Mouse (Mus musculus): ENCODE results near the gene Oscp1. TPM values are rescaled to one million over a fixed set of nuclear protein-coding genes. Genes with fewer than 3 reads are reported as not detected.
"Not testable (repeated sequence)": the region's sequence is repeated elsewhere in the genome, so short reads cannot be mapped to it uniquely, and the experiment has no call there.

Oscp1 gene
- total RNA-seq, 2 experiments from 2014 or later, result 42.1 to 48.0 TPM

DNA sequence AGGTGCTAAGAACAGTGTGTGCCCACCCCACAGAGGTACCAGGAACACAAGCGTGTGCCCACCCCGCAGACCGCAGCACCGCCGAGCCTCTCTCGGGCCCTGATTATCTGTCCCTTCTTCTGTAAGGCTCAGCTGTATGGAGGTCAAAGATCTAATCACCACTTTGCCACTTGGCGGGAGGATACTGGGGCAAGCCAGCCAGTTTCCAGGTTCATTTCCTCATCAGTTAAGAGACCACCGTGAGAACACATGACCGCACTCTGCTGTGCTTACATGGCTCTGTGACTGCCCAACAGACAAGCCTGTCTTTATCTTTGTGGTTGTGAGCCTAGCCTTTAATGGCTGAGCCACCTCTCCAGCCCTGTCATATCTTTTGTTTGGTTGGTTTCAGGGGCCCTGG lies 24.7 kb downstream of the Oscp1 start:
- DNase-seq, result no peak

DNA sequence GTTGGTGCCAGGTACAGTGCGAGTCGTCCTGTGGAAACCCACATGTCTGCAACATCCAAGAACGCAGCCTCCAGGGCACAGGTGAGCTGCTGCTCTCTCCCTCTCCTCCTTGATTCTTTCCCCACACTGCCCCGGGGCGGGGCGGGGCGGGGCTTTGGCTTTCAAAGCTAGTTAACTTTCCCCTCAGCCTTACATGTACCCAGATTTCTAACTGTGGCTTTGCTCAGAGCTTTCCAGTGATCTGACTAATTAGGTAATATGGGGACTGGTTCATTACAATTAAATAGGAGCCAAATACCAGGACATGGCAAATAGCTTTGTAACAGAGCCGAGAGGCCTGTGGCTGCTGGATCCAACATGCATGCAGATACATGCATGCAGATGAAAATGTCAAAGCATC lies 26.0 kb downstream of the Oscp1 start:
- DNase-seq, result no peak

DNA sequence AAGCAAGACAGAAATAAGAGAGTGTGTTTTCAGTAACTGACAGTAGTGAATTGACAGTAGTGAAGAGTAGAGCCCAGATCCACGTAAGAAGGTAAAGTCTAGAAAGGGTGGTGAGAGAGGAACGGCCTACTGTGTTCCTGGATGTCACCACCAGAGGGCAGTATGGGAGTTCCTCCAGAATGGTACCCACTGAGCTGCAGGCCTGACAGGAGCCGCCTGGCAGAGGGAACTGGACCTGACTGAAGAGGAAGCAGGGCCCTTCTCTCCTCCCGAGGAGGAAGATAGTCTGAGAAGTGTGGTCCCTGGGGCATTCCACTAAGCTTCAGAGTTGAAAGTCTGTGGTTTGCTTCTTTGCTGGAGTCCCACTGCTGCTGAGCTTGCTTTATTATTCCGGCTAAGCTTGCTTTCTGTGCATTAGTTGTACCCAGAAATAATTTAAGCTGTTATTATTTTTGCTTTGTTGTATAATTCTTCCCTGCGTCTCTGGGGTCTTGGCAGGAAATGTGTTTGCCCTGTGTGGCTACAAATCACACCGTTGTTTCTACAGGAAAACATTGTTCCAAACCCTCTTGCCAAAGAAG lies 27.7 kb downstream of the Oscp1 start:
- DNase-seq, result peak; percentile 71

DNA sequence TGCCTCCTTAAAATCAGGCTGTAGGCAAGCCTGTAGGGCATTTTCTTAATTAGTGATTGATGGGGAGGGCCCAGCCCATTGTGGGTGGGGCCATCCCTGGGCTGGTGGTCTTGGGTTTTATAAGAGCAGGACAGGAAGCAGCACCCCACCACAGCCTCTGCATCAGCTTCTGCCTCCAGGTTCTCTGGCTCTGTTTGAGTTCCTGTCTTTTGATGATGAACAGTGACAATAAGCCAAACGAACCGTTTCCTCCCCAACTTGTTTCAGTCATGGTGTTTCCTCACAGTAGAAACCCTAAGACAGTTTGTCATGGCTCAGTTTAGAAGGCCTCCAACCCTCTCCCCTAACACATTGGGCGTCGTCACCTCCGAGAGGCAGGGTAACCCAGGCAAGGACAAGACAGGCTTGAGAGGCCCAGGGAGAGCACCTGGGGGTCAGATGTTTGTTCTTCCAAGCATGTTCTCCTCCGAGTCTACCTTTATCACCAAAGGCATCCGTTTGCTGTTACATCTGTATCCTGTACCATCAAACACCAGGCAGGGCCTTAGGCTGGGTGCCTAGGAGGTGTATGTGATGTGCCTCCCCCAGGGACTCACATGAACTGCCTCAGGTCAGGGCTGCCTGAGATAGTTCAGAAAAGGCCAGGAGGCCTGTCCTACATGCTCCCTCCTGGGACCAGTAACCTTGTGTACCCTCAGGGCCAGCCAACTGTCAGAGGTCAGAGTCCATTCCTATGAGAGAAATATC lies 31.9 kb downstream of the Oscp1 start:
- DNase-seq, result no peak

DNA sequence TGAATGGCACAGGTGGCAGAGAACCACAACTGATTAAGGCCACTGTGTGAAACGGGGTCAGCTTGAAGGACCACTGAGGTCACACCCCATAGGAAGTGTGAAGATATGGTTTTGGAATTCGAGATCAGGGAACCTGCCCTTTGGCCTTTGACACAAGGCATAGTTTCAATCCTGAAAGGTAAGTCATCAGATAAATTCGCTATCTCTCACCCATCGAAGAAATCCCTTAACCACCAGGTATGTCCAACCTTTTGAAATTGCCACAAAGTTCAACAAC lies 32.4 kb downstream of the Oscp1 start:
- DNase-seq, result no peak

DNA sequence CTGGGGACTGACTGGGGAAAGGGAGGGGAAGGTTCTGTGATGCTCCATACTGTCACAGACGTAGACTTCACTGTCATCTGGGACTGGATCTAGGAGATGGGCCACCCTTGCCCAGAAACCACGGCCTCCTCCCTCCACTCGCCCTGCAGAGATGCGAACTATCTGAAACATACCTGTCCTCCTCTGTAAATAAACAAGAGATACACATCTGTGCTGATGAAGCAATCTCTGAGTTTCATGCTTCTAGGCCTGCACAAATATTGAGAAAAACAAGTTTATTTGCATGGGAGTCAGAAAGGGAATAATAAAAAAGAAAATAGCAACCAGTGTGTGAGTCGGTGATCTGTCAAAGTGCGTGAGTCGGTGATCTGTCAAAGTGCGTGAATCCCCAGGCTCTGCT lies 33.5 kb downstream of the Oscp1 start:
- no peak for DNase-seq

DNA sequence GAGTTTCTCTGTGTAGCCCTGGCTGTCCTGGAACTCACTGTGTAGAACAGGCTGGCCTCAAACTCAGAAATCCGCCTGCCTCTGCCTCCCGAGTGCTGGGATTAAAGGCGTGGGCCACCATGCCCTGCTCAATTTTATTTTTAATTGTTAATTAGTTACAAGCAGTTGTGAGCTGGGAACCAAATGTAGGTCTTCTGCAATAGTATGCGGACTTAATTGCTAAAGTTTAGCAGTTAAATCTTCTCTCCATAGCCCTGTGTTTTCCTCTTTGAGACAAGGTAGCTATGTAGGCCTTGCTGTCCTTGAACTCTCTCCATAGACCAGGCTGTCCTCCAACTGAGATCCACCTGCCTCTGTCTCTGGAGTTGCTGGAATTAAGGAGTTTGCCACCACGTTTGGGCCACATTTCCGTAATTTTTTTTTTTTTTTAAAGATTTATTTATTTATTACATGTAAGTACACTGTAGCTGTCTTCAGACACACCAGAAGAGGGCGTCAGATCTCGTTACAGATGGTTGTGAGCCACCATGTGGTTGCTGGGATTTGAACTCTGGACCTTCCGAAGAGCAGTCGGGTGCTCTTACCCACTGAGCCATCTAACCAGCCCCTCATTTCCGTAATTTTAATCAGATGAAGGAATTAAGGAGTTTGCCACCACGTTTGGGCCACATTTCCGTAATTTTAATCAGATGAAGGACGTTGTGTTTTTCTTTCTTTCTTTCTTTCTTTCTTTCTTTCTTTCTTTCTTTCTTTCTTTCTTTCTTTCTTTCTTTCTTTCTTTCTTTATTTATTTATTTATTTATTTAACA lies 37.5 kb downstream of the Oscp1 start:
- not testable (repeated sequence) for DNase-seq

DNA sequence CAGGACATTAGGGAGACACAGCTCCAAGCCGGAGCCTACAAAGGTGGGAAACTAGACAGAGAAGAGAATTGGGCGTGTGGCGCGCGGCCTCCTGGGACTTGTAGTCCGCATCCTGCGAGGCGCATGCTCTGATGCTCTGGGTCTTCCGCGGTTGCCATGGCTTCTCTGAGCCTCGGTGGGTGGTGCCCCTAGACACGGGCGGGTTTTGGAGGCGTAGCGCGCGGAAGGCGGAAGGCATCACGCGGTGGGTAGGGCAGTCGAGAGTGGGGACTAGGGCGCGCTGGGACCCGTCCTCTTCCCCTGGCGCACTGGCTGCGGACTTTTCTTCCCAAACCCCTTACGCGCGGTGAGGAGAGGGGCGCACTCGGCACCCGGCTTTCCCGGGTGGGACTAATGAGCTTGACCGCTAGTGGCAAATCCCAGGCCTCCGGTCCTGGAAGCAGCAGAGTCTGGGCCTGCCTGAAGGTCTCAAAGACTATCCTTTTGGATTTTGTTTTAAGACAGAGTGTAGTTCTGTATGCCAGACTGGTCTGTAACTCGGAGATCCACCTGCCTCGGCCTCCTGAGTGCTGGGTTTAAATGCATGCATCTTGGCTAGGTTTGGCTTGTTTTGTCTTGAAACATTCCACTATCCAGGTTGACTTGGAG lies 38.2 kb downstream of the Oscp1 start, which contains the start of gene Lsm10:
Lsm10 (plus strand) TSS at position 160 of the 648 bp plus-strand sequence.
- DNase-seq, result peak; percentile 93 to 95

DNA sequence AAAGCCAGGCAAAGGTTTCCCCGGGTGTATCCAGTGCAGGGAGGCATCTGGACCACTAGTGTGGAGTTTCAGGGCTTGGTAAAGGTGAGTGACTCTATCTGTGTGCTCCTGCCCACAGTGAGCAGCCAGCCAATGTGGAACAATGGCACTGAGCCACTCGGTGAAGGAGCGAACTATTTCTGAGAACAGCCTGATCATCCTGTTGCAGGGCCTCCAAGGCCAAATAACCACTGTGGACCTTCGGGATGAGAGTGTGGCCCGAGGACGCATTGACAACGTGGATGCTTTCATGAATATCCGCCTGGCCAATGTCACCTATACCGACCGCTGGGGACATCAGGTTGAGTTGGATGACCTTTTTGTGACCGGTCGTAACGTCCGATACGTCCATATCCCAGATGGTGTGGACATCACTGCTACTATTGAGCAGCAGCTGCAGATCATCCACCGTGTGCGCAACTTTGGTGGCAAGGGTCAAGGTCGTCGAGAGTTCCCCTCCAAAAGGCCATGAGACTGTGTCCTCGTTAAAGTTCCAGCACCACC lies 39.4 kb downstream of the Oscp1 start:
- DNase-seq, result no peak

DNA sequence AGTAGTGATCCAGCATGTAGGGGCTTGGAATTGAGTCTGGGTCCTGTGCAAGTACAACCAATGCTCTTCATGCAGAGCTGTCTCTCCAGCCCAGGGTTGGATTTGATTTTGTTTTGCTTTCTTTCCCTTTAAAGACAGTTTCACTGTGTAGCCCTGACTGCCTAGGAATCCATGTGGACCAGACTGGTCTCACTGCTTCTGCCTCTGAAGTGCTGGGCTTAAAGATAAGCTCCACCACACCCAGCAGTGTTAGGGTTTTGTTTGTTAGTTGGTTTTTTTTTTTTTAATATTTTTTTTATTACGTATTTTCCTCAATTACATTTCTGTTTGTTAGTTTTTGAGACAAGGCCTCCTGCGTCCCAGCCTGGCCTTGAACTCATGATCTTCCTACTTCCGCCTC lies 41.0 kb downstream of the Oscp1 start:
- no peak for DNase-seq

DNA sequence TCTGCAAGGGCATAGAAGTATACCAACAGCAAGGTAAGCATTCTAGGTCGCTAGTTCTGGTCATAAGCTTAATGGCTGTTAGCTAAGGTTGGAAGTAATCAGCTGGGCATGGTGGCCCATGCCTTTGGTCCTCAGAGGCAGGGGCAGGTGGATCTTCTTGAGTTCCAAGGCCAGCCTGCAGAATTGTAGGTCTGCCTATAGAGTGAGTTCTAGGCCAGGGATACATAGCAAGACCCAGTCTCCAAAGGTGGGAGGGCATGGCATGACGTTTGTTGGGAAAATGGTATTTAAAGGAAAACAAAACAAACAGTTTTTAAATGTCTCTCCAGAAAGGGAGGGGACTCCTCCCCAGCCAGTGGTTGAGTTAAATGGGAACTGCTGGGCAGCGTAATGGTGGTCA lies 42.4 kb downstream of the Oscp1 start:
- DNase-seq, result no peak

DNA sequence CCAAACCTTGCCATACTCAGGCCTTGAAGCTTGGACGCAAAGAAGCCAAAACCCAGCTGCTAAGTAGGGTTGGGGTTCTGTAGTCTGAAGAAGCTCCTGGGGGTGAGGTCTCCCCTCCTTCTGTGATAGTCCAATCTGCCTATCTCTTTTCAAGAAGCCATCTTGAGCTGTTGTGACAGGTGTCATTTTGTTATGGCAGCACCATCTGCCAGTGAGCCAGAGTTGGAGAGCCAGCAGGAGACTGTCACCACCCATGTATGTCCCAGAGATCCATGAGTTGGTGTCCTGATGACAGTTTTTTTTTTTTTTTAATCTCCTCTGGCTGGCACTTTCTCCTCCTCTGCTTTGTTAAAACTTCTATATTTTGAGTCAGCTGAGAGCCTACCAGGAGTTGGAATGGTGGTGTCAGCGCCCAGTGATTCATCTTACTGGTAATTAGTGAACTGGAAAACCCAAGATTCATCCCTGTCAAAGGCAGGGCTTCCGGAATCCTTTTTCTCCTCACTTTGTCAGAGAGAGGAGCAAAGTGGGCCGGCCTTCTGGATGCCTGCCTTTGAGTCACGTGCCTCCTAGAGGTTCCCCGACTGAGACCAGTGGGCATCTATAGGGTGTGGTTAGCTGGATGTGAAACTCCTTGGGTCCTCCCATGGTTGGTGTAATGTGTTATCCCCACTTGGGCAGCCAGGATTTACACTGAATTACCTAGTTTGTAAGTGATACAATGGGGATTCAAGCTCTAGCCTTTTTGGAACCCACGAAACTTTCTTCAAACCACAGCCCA lies 43.9 kb downstream of the Oscp1 start:
- no peak for DNase-seq

DNA sequence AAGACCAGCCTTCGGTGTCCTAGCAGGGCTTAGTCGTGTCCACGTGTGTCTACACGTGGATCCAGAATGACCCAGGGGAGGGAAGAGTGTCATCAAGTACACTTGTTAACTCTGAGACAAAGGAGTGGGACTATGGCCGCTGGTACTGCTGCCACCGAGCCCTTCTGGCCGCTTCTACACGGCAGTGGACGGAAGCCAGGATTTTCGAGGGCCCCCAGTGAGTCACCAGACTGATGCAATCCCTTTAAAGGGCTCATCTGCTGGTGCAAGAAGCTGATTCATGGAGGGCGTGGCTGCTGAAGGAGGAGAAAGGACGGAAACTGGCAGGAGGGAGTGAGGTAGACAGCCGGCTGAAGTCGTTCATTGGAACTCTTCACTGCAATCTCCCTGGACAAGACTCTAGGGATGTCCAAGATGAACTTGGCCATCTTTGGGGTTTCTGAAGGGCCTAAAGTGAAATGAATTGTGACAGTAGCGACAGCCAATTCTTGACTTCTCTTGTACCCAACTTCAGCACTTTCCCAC lies 44.8 kb downstream of the Oscp1 start:
- DNase-seq, result peak; percentile 72 to 76

DNA sequence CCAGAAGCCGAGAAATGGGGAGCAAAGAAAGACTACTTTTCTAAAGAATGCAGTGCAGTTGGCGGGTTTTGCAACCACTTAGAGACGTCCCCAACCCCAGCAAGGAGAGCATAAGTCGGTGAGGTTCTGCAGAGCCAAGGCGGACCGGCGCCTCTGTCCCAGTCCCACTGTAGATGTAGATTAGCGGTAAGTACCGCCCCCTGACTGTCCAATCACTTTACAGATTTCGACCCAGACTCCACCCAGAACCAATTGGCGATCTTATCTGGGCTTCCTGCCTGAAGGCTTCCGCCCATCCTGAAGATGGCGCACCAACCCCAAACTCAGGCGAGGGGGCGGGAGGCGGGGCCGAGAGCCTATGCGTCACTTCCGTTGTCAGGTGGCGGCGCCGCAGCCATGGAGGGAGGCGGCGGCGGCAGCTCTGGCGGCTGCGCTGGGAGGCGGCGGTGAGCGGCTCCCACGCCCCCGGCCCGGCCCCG lies 45.3 kb downstream of the Oscp1 start, which contains the start of gene Stk40:
Stk40 (plus strand) TSS at position 368 of the 479 bp plus-strand sequence.
- peak; percentile 93 for DNase-seq

DNA sequence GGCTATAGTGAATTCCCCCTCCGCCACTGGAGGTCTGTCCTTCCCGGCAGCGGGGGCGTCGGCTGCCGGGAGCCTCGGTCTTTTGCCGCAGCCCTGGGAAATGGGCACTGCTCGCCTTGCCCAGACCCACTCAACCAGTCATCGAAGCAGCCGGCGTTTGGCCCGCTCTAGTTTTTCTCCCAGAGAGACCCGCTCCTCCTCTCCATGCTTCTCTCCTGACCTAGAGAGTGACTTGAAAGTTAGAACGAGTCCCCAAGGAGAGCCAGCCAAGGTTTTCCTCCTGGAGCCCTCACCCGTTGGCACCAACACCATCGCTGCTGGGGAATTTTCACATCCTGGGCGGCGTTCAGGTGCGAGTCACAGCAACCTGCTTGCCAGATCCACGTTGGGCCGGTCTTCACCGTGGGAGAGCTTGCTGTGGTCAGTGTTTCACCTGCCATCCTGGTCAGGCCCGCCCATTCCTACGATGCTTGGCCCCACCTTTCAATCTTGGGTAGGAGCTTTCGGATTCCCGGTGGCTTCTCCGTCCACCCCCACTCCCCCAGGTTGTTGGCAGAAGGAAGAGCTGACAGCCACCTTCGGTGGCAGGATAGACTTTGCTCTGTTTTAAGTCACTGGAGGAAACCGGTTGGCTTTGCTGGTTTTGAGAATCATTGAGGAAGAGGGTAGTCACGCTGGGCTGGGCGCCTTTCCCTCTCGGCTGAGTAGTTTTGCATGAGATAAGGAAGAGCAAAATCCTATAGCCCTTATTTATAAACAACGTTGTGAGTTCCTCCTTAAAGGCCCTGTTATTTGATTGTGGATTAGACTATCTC lies 46.1 kb downstream of the Oscp1 start:
- DNase-seq, result peak; percentile 27 to 37

DNA sequence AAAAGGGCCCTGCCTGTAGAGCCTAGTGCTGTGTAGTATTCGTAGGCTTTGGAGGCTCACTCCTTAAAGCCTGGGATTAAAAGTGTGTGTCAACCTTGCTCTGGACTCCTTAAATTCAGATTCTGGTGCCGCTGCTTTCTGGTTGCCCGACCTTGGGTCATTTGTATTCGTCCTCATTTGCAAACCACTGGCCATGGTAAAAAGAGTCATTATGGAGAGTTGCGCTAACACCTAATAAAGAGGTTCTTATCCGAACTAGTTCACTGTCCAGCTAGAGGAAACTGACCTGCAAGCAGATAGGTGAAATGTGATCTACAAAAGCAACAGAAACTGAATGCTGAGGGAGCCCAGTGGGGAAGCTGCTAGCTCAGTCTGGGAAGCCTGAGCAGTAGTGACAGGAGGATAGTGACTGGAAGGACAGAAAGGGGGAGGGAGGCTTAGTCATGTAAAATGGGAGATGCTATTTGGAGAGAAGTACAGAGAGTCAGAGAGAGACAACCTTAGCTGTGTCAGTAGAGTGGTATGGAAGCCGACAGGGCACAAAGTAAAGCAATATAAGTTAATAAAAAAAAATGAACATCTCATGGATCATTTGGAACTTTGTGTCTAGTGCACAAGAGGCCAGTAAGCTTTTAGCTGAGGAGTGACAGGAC lies 46.9 kb downstream of the Oscp1 start:
- DNase-seq, result no peak

DNA sequence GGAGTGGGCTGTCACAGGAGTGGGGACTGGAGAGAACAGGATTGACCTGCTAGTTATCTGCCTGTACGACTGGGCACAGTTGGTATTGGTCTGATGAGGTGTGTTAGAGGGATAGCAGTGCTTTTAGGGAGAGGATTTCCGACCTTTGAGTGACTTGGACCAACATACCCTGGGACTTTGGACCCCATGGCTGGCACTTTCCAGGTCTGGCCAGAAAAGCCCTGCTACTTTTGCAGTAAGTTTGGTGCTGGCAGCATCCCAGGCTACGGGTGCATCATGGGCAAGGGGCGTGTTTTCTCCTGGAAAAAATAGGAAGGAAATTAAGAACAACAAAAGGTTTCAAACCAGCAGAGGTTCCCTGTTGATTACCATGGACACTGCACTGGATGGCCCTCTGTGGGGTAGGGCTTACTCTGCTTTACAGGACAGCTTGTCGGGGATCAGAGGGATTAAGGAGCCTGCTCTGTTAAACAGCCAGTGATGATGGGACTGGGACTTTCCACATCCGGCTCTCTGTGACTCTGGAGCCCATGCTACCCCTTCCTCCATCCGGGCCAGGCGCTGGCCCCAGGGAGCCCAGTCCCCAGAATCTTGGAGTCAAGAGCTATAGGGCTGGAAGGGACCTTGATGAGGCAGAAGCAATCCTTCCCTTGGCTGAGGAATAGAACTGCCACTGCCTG lies 49.8 kb downstream of the Oscp1 start:
- no peak for DNase-seq

DNA sequence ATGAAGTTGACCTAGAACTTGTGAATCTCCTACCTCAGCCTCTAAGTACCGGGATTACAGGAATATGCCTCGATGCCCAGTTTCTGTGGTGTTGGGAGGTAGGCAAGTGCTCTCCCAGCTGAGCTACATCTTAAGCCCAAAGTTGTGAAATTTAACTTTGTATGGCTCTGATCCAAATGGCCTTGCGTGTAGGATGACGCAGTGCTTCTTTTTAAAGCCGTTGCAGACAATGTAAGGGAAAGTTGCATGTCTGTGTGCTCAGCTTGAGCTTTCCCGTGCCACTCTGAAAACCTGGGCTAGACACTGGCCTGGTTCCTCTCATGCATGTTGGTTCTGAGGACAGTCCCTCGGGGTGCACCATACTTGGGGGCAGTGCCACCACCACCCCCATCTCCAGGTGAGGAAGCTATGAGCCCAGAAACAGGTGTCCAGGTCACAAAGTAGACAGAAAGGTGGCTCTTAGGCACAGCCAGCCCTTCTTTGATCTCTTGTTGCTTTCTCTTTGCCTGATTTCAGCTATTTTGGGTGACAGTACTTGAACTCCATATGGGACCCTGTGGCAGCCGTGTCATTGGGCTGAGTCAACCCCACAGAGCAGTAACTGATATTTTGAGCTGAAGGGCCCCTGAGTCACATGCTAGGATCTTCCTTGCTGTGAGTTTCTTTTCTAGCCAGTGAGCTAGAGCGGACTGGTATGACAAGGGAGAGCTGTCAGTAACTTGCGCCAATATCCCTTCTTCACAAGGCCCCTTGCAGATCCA lies 51.4 kb downstream of the Oscp1 start:
- no peak for DNase-seq
